Mouse (Mus musculus): ENCODE data around the gene Eapp. TPM values are rescaled to one million over a fixed set of nuclear protein-coding genes. Genes with fewer than 3 reads are reported as not detected.
"Not testable (repeated sequence)": the region's sequence is repeated elsewhere in the genome, so short reads cannot be mapped to it uniquely, and the experiment has no call there.

Gene Eapp
- polyA plus RNA-seq, 1 experiment from 2014 or later = 58.1 TPM

DNA sequence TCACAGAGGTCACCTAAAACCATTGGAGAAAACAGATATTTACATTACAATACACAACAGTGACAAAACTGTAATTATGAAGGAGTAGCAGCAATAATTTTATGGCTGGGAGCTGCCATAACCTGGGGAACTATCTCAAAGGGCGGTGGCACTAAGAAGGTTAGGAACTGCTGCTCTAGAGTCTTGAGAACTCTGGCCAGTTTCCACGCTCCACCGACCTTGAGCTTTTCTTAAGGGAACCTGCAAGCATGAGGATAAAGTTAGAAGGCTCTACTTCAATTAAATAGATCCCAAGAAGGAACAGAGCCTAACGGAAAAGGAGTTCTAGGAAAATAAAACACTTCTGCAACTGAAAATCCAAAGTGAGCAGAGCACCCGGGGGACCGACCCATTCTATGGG is 30.2 kb downstream of the Eapp start:
- Histone ChIP-seq H3K4me3 (replicated peaks) (no peak overlapping the region), H3K4me1 (replicated peaks) (no peaks in the 10 kb centered on the region), H3K27me3 (replicated peaks) (no peaks in the 10 kb centered on the region), H3K4me2 (replicated peaks) (no peak overlapping the region), H3K27ac (no peak overlapping the region), H3K9ac (no peak overlapping the region), H3K9me3 (no peaks in the 10 kb centered on the region), H3K36me3 (no peaks in the 10 kb centered on the region)
- WGBS = 76% methylated on average over 6 of the region's 6 CpGs
- no peak for ATAC-seq

DNA sequence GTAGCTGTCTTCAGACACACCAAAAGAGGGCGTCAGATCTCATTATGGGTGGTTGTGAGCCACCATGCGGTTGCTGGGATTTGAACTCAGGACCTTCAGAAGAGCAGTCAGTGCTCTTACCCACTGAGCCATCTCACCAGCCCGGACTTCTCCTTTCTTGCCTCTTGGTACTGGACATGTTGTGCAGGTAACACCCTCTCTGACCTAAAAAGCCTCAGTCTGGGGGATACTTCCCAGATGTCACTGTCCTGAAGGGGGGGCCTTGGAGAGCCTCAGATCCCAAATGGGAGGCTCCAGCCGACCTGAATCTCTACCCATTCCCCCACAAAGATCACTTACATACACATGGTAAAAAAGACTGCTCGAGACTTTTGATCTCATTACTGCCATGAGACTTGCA is 34.2 kb downstream of the Eapp start:
- H3K27ac ChIP-seq; ATAC-seq; H3K9me3 ChIP-seq; H3K4me3 ChIP-seq (replicated peaks); H3K27me3 ChIP-seq (replicated peaks); H3K4me1 ChIP-seq (replicated peaks); H3K9ac ChIP-seq; H3K36me3 ChIP-seq; H3K4me2 ChIP-seq (replicated peaks): not testable (repeated sequence)
- WGBS = 72% methylated on average over 5 of the region's 5 CpGs

DNA sequence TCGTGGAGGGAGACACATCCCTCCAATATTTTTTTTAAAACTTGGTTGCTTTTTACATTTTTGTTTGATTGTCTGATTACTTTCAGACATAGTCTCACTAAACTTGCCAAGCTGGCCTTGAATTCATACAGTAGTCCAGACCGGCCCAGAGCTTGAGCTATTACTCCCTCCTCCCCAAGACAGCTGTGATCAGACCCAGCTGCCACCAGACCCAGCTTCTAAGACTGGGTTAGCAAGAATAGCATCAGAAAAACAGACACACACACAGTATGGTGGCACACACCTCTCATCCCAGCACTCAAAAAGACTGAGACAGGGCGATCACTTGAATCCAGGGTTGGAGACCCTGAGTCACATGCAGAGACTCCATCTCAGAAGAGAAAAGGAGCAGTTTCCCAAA is 35.8 kb downstream of the Eapp start:
- Histone ChIP-seq H3K36me3 (no peaks in the 10 kb centered on the region), H3K9me3 (no peaks in the 10 kb centered on the region), H3K9ac (no peak overlapping the region), H3K4me2 (replicated peaks) (no peak overlapping the region), H3K4me1 (replicated peaks) (peaks cover under 1% of the 10 kb centered on the region; the same call in 1 of the 2 replicates), H3K27me3 (replicated peaks) (no peaks in the 10 kb centered on the region), H3K27ac (no peak overlapping the region), H3K4me3 (replicated peaks) (no peak overlapping the region)
- no peak for ATAC-seq
- WGBS = 69% methylated on average over 3 of the region's 3 CpGs

DNA sequence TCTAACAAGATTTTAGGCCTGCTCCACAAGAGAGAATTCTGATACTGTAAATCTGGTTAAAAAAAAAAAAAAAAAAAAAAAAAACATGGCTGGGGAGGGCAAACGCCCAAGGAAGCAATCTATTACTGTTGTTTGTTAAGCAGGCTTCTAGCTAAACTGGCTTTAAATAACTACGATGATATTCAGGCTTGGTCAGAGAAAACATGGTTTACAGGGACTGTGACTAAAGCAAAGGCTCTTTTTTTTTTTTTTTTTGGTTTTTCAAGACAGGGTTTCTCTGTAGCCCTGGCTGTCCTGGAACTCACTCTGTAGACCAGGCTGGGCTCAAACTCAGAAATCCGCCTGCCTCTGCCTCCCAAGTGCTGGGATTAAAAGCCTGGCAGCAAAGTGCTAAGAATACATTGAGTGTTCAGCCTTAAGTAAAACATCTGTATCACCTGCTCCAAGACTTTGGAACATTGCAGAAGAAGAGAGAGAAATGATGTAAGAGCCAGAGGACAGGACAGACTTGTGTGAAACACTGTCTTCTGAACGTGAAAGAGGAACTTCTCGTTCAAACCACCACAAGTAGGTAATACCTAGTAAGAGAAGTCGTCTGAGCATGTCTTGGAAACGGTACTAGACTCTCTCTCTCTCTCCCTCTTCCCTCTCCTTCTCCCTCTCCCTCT is 37.1 kb downstream of the Eapp start:
- H3K9me3 ChIP-seq = no peaks in the 10 kb centered on the region
- no peaks in the 10 kb centered on the region for H3K36me3 ChIP-seq
- ATAC-seq = no peak
- H3K4me1 ChIP-seq (replicated peaks) = peaks cover 13% of the 10 kb centered on the region
- H3K4me3 ChIP-seq (replicated peaks) = no peak overlapping the region
- H3K4me2 ChIP-seq (replicated peaks) = no peak overlapping the region
- no peaks in the 10 kb centered on the region for H3K27me3 ChIP-seq (replicated peaks)
- H3K27ac ChIP-seq = no peak overlapping the region
- WGBS = 74% methylated on average over 7 of the region's 7 CpGs
- H3K9ac ChIP-seq = no peak overlapping the region

DNA sequence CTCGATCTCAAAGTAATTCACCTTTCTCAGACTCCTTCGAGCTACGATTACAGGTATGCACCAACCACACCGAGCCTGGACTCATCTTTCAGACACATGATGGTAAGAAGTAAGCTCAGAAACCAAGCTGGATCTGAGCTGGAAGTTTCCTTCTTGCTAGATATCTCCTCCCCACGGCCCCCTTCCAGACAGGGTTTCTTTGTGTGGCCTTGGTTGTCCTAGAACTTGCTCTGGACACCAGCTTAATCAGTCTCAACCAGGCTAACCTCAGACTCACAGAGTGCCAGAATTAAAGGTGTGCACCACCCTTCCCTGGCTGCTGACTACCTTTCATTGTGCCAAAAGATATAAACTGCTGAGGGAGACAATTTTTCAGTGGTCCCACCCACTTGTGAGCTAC is 37.7 kb downstream of the Eapp start:
- ATAC-seq = no peak

DNA sequence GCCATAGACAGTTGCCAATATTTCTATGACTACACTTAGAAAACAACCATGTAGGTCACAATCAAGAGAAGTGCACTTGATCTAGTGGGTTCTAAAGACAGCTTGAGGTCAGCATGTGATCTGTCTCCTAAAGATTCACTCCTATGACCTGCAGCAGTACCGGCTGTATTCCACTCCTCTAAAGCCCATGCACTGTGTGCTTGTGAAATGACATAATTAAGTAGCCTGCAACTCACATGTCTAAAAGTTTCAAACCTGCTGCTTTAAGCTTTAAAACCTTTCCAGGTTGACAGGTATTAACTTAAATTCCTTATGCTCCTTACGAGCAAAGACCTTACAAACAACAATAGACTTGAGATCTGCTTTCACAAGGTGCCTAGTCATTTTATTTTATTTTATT is 38.5 kb downstream of the Eapp start:
- H3K9me3 ChIP-seq = no peaks in the 10 kb centered on the region
- no peak overlapping the region for H3K9ac ChIP-seq
- H3K27me3 ChIP-seq (replicated peaks) = no peaks in the 10 kb centered on the region
- no peaks in the 10 kb centered on the region for H3K36me3 ChIP-seq
- WGBS = 55% methylated on average over 2 of the region's 2 CpGs
- peak overlapping the region; percentile 85 for H3K4me2 ChIP-seq (replicated peaks)
- ATAC-seq = no peak
- no peak overlapping the region for H3K4me3 ChIP-seq (replicated peaks)
- peaks cover 18% of the 10 kb centered on the region for H3K4me1 ChIP-seq (replicated peaks)
- no peak overlapping the region for H3K27ac ChIP-seq

More for the DNA sequence above, 37.7 kb downstream of the Eapp start:
- H3K27me3 ChIP-seq (replicated peaks) = no peaks in the 10 kb centered on the region
- H3K36me3 ChIP-seq = no peaks in the 10 kb centered on the region
- 94% methylated on average over 5 of the region's 5 CpGs for WGBS
- H3K9ac ChIP-seq = no peak overlapping the region
- H3K4me3 ChIP-seq (replicated peaks) = no peak overlapping the region
- peaks cover 13% of the 10 kb centered on the region for H3K4me1 ChIP-seq (replicated peaks)
- H3K9me3 ChIP-seq = no peaks in the 10 kb centered on the region
- no peak overlapping the region for H3K27ac ChIP-seq
- H3K4me2 ChIP-seq (replicated peaks) = no peak overlapping the region

DNA sequence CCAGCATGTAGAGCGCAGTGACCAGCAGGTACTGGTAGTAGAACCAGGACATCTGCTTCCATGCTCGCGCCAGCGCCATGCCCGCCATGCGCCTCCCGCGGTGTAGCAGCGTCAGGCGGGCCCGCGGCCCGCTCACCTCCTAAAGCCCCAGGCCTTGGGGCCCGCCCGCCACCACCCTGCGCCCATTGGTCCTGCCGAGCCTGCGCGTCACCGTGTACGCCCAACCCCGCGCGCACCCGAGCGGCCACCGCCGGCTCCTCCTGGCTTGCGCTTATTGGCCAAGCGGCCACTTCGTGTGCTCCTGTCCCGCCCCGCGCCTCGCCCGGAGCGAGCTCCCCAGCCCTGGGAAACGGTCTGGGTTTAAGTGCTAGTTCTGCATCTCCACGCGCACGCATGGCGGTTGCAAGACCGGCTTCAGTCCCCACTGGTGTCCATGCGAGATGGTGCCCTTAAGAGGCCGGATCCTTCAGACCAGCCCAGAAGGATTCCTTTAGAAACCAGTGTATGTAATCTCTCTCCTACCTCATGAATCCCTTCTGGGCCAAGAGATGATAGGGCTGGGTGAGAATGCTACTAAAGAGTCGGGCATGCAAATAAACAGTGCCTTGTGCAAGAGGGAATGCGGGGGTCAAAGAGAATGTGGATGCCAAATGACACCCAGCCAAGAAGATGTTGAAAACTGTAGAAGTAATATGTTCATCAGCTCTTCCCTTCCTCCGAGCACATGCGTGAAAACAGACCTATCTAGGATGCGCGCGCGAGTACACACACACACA is 39.1 kb downstream of the Eapp start, which contains the start of gene Sptssa:
Sptssa (minus strand) TSS at position 178 of the 776 bp plus-strand sequence.
- Histone ChIP-seq H3K27me3 (replicated peaks) (no peaks in the 10 kb centered on the region), H3K4me1 (replicated peaks) (peaks cover 23% of the 10 kb centered on the region), H3K4me2 (replicated peaks) (peak within 1 kb of the TSS; percentile 85), H3K27ac (peak within 1 kb of the TSS; percentile 82), H3K9me3 (no peaks in the 10 kb centered on the region), H3K36me3 (no peaks in the 10 kb centered on the region), H3K9ac (peak within 1 kb of the TSS; percentile 70), H3K4me3 (replicated peaks) (peak within 1 kb of the TSS; percentile 73)
- 6% methylated on average over 53 of the region's 53 CpGs for WGBS
- ATAC-seq = peak; percentile 99

DNA sequence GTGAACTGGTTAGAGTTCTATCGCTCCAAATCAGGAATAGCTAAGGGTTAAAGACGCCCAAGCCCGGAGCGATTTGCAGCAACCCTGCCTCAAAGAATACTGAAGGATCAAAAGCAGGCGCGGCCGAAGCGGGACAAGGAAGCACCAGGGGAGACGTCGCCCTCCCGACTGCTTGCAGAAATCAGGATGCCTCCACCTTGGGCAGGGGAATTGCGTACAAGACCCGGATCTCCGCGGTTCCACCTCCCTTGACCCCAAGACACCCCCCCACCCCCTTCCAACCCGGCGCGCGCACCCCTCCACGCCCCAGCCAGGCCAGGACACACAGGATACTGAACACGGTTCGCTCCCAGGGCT is 39.7 kb downstream of the Eapp start:
- Histone ChIP-seq H3K36me3 (no peaks in the 10 kb centered on the region), H3K4me3 (replicated peaks) (peak overlapping the region; percentile 73), H3K4me2 (replicated peaks) (peak overlapping the region; percentile 85), H3K27ac (peak overlapping the region; percentile 82), H3K27me3 (replicated peaks) (no peaks in the 10 kb centered on the region), H3K4me1 (replicated peaks) (peaks cover 23% of the 10 kb centered on the region), H3K9me3 (no peaks in the 10 kb centered on the region), H3K9ac (peak overlapping the region; percentile 70)
- ATAC-seq = no peak; the same call in 1 of the 2 replicates
- under 1% methylated on average over 22 of the region's 22 CpGs for WGBS

DNA sequence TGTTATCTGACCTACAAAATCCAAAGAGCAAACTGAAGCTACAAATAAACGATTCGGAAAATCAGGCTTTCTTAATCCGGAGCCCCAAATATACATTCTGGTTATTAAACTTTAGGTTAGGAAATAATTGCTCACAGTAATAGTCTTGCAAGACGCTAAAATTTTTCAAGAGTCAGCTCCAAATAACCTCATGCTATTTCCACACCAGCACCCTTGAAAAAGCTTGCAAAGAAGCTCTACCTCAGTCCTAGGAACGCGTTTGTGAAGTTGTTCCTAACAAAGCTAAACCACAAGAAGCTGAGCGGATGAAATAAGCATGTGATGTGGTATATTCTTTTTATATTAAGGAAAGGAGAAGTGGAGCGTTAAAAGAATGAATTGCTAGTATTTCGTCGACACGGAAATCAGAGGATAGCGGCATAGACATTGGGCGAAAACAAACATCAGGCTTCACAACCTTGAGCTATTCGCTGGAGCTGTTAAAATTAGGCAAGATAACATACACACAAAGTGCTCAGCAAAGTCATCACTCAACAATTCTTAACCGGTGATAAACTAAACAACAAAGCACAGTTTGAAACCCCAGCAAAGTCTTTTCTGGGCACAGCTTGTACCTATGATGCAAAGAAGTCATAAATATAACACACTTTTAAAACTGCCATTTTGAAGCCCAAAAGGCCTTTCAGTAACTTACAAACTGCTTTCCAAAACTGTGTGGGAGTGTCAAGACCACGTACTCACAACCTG is 40.2 kb downstream of the Eapp start:
- Histone ChIP-seq H3K4me3 (replicated peaks) (peak overlapping the region; percentile 73), H3K9ac (peak overlapping the region; percentile 70), H3K4me2 (replicated peaks) (peak overlapping the region; percentile 85), H3K9me3 (no peaks in the 10 kb centered on the region), H3K4me1 (replicated peaks) (peaks cover 23% of the 10 kb centered on the region), H3K27ac (peak overlapping the region; percentile 82), H3K27me3 (replicated peaks) (no peaks in the 10 kb centered on the region), H3K36me3 (no peaks in the 10 kb centered on the region)
- WGBS = 19% methylated on average over 16 of the region's 16 CpGs
- ATAC-seq = no peak

DNA sequence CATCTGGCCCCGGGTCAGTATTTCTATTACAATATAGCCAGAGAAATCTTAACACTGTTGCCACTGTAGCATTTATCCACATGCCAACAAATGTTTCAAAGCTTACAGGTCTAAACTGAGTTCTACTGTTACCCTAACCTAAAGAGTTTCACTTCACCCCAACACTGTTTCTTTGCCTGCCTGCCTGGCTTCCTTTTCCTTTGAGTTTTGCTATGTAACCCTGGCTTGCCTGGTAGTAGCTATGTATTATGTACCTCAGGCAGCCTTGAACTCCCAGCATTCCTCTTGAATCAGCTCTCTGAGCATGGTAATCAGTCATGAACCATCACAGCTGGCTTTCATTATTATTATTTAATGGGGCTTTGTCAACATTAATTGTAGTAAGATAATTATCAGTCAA is 41.0 kb downstream of the Eapp start:
- no peak for ATAC-seq
- H3K4me2 ChIP-seq (replicated peaks) = peak overlapping the region; percentile 85
- H3K27me3 ChIP-seq (replicated peaks) = no peaks in the 10 kb centered on the region
- H3K27ac ChIP-seq = peak overlapping the region; percentile 27
- peak overlapping the region; percentile 0; the same call in 1 of the 2 replicates for H3K4me3 ChIP-seq (replicated peaks)
- 86% methylated on average over 1 of the region's 1 CpGs for WGBS
- H3K36me3 ChIP-seq = no peaks in the 10 kb centered on the region
- no peaks in the 10 kb centered on the region for H3K9me3 ChIP-seq
- H3K4me1 ChIP-seq (replicated peaks) = peaks cover 23% of the 10 kb centered on the region
- H3K9ac ChIP-seq = peak overlapping the region; percentile 11; the same call in 1 of the 2 replicates

DNA sequence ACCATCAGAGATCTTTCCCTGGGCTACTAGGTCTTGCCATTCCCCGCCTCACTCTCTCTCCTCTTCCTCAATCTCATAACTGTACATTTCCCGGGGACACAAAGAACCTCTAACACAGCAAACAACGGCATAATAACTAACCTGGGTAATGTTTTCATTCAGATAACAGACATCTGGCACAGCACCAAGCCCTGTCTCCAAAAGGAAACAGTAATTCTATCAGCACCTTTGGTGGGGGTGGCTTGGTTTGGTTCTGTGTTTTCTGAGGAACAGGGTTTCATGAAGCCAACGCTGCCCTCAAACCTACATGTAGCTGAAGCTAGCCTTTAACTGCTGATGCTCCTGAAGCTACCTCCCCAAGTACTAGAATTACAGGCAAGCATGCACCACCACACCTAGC is 41.6 kb downstream of the Eapp start:
- 51% methylated on average over 4 of the region's 4 CpGs for WGBS
- peak overlapping the region; percentile 11; the same call in 1 of the 2 replicates for H3K9ac ChIP-seq
- peak overlapping the region; percentile 0 for H3K4me3 ChIP-seq (replicated peaks)
- no peak for ATAC-seq
- H3K9me3 ChIP-seq = no peaks in the 10 kb centered on the region
- H3K27me3 ChIP-seq (replicated peaks) = no peaks in the 10 kb centered on the region
- peak overlapping the region; percentile 85 for H3K4me2 ChIP-seq (replicated peaks)
- peaks cover 23% of the 10 kb centered on the region for H3K4me1 ChIP-seq (replicated peaks)
- no peaks in the 10 kb centered on the region for H3K36me3 ChIP-seq
- H3K27ac ChIP-seq = peak overlapping the region; percentile 27; the same call in 1 of the 2 replicates

DNA sequence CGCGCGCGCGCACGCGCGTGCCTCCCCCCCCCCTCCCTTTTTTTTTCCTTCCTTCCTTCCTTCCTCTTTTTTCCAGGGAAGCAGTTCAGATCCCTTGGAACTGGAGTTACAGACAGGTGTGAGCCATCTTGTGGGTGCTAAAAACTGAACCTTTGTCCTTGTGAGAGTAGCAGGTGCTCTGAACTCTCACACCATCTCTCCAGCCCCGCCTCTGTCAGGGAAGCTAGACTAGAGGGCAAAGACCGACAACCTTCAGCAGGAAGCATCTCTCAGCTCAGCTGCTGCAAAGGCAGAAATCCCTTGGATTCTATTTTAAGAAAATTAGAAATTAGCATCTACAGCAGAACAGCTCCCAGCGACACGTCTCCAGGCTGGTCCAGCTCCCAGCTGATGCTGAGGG is 43.4 kb downstream of the Eapp start:
- Histone ChIP-seq H3K9me3 (no peaks in the 10 kb centered on the region), H3K4me1 (replicated peaks) (peaks cover 23% of the 10 kb centered on the region), H3K4me3 (replicated peaks) (no peak overlapping the region), H3K4me2 (replicated peaks) (peak overlapping the region; percentile 19; the same call in 1 of the 2 replicates), H3K36me3 (no peaks in the 10 kb centered on the region), H3K27ac (peak overlapping the region; percentile 61; the same call in 1 of the 2 replicates), H3K9ac (no peak overlapping the region), H3K27me3 (replicated peaks) (no peaks in the 10 kb centered on the region)
- ATAC-seq = peak; percentile 35
- WGBS = 71% methylated on average over 12 of the region's 12 CpGs

All from intestine, embryonic 15.5 days (tissue).